Mouse (Mus musculus): ENCODE measurements around the gene Spcs1. TPM values are rescaled to one million over a fixed set of nuclear protein-coding genes. Genes with fewer than 3 reads are reported as not detected.

Gene Spcs1
- 100 to 1,000 TPM; 166 to 179 (median 173) TPM for total RNA-seq (2022)

- peak; percentile 78 to 88 for DNase-seq (ENCODE audit: low spot score in 2 of 2)
Measured at GRCm38 (mm10) chr14:31001307-31002205, at the start of gene Spcs1, which contains the start of gene Glt8d1. TSS of gene Spcs1 (minus strand) at chr14:31001672. TSS of gene Glt8d1 (plus strand) at chr14:31001400.

- DNase-seq (ENCODE audit: low spot score in 2 of 2), result no peak
Measured at GRCm38 (mm10) chr14:31045817-31046216, 44.3 kb upstream of the Spcs1 start.

GRCm38 (mm10) chr14:31045296-31045695, 43.8 kb upstream of the Spcs1 start:
- no peak for DNase-seq (ENCODE audit: low spot score in 2 of 2)

- no peak for DNase-seq (ENCODE audit: low spot score in 2 of 2)
Measured at GRCm38 (mm10) chr14:31025785-31026184, 24.3 kb upstream of the Spcs1 start.

- no peak for DNase-seq (ENCODE audit: low spot score in 2 of 2)
Measured at GRCm38 (mm10) chr14:31022579-31022978, 21.1 kb upstream of the Spcs1 start.

- DNase-seq (ENCODE audit: low spot score in 2 of 2), result peak; percentile 31 to 47
Measured at GRCm38 (mm10) chr14:31019331-31020205, 18.1 kb upstream of the Spcs1 start.

- DNase-seq (ENCODE audit: low spot score in 2 of 2), result peak; percentile 95
Measured at GRCm38 (mm10) chr14:31018860-31019291, 17.4 kb upstream of the Spcs1 start, which contains the start of the genes Pbrm1 and Gnl3. TSS of gene Pbrm1 (plus strand) at chr14:31019138. TSS of gene Gnl3 (minus strand) at chr14:31019152.

GRCm38 (mm10) chr14:31017854-31018253, 16.4 kb upstream of the Spcs1 start:
- no peak for DNase-seq (ENCODE audit: low spot score in 2 of 2)

- no peak for DNase-seq (ENCODE audit: low spot score in 2 of 2)
Measured at GRCm38 (mm10) chr14:31016063-31016462, 14.6 kb upstream of the Spcs1 start.

GRCm38 (mm10) chr14:31013928-31014327, 12.5 kb upstream of the Spcs1 start:
- DNase-seq (ENCODE audit: low spot score in 2 of 2), result no peak

- no peak for DNase-seq (ENCODE audit: low spot score in 2 of 2)
Measured at GRCm38 (mm10) chr14:31011588-31011987, 10.1 kb upstream of the Spcs1 start.

- no peak for DNase-seq (ENCODE audit: low spot score in 2 of 2)
Measured at GRCm38 (mm10) chr14:31006779-31007178, 5.3 kb upstream of the Spcs1 start.

GRCm38 (mm10) chr14:31004527-31004926, 3.1 kb upstream of the Spcs1 start:
- DNase-seq (ENCODE audit: low spot score in 2 of 2), result no peak

GRCm38 (mm10) chr14:31000816-31001306, 611 bp downstream of the Spcs1 start:
- no peak for DNase-seq (ENCODE audit: low spot score in 2 of 2)

- DNase-seq (ENCODE audit: low spot score in 2 of 2), result no peak
Measured at GRCm38 (mm10) chr14:31000356-31000755, 1.1 kb downstream of the Spcs1 start.

- DNase-seq (ENCODE audit: low spot score in 2 of 2), result no peak
Measured at GRCm38 (mm10) chr14:30996417-30996816, 5.1 kb downstream of the Spcs1 start.

- DNase-seq (ENCODE audit: low spot score in 2 of 2), result no peak
Measured at GRCm38 (mm10) chr14:30976222-30976621, 25.2 kb downstream of the Spcs1 start.

- DNase-seq (ENCODE audit: low spot score in 2 of 2), result peak; percentile 18 to 83
Measured at GRCm38 (mm10) chr14:30974204-30974603, 27.3 kb downstream of the Spcs1 start.

GRCm38 (mm10) chr14:30960366-30960765, 41.1 kb downstream of the Spcs1 start:
- no peak for DNase-seq (ENCODE audit: low spot score in 2 of 2)

- no peak for DNase-seq (ENCODE audit: low spot score in 2 of 2)
Measured at GRCm38 (mm10) chr14:30959031-30959430, 42.4 kb downstream of the Spcs1 start.

GRCm38 (mm10) chr14:30958517-30958916, 43.0 kb downstream of the Spcs1 start:
- no peak for DNase-seq (ENCODE audit: low spot score in 2 of 2)

Data from left cerebral cortex, adult 8-10 months (tissue).